Mouse (Mus musculus): ENCODE results near the gene Fam222a. TPM values are rescaled to one million over a fixed set of nuclear protein-coding genes. Genes with fewer than 3 reads are reported as not detected.

The Fam222a gene
- polyA plus RNA-seq, 1 experiment from 2014 or later, result 4.1 TPM

DNA sequence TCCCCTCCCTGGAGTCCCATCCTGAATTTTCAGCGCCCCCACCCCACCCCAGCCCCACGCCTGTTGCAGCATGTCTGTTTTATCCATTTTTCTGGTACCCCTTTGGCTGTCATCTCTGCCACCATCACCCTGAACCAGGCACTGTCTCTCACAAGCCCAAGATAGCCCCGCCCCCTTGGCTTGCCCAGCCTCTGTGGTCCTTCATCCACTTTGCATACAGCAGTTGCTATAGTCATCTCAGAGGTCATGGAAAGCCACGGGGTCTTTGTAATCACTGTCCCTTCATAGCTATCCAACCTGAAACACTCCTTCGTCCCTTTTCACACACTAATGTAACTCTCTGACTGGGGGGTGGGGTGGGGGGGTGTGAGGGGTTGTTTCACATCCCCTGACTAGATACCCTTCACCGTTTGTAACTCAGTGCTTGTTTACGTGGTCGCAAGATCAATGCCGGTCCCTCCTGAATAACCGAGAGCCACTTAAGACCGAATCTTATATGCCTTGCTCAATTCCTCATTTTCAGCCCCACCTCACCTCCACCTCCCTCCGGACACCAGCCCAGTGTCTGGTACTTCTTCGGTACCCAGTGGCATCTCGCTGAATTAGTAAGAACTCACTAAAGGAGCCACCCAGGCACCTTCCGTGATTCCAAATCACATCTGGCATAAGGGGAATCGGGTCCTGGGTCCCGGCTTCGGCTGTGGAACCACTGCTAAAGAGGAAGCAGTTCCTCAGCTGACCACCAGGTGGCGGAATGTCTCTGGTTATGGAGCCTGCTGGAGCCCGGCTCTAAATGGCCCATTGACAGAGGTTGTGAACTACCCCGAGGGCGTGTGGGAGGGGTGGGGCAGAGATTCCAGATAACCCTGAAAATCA is 71.2 kb downstream of the Fam222a start:
- Histone ChIP-seq H3K27ac (no peak overlapping the region), H3K9me3 (no peaks in the 10 kb centered on the region), H3K27me3 (ENCODE audit: poor library complexity, severe bottlenecking) (peaks cover 67% of the 10 kb centered on the region), H3K4me3 (peak overlapping the region; percentile 31), H3K36me3 (replicated peaks) (no peaks in the 10 kb centered on the region), H3K4me1 (peaks cover 15% of the 10 kb centered on the region)
- DNase-seq (ENCODE audit: extremely low spot score, low spot score), result peak; percentile 86
- WGBS, result 18% methylated on average over 22 of the region's 22 CpGs

GRCm38 (mm10) chr5:114639645-114639957 is 71.8 kb downstream of the Fam222a start:
- H3K36me3 ChIP-seq (replicated peaks), result no peaks in the 10 kb centered on the region
- no peaks in the 10 kb centered on the region for H3K9me3 ChIP-seq
- 28% methylated on average over 7 of the region's 7 CpGs for WGBS
- H3K4me1 ChIP-seq, result peaks cover 16% of the 10 kb centered on the region
- peak overlapping the region; percentile 31 for H3K4me3 ChIP-seq
- no peak for DNase-seq (ENCODE audit: extremely low spot score, low spot score)
- H3K27me3 ChIP-seq (ENCODE audit: poor library complexity, severe bottlenecking), result peaks cover 67% of the 10 kb centered on the region
- no peak overlapping the region for H3K27ac ChIP-seq

DNA sequence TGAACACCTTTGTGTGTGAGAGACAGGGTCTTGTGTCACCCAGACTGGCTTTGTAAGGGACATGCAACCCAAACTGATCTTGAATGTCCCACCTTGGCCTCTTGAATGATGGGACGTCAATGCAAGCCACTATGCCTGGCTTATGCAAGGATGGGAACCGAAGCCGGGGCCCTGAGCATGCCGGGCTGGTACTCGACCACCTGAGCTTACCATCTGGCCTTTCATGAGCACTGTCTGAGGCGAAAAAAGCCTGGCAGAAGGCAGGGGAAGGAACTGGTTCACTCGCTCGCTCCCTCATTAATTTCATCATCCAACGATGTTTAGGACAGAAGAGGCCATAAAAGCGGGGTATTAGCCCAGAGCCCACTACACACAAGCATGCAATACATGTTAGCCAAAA is 73.0 kb downstream of the Fam222a start:
- H3K36me3 ChIP-seq (replicated peaks), result no peaks in the 10 kb centered on the region
- H3K4me3 ChIP-seq, result no peak overlapping the region
- H3K4me1 ChIP-seq, result peaks cover 24% of the 10 kb centered on the region
- H3K9me3 ChIP-seq, result no peaks in the 10 kb centered on the region
- no peak overlapping the region for H3K27ac ChIP-seq
- peaks cover 71% of the 10 kb centered on the region for H3K27me3 ChIP-seq (ENCODE audit: poor library complexity, severe bottlenecking)
- 88% methylated on average over 10 of the region's 10 CpGs for WGBS
- no peak for DNase-seq (ENCODE audit: extremely low spot score, low spot score)

- 0 out of 2 replicates have a peak overlapping the region, but pooled peaks have one; percentile 4 for H3K27ac ChIP-seq
- no peaks in the 10 kb centered on the region for H3K9me3 ChIP-seq
- no peaks in the 10 kb centered on the region for H3K36me3 ChIP-seq (replicated peaks)
- WGBS, result 55% methylated on average over 6 of the region's 6 CpGs
- DNase-seq (ENCODE audit: extremely low spot score, low spot score), result no peak
- H3K4me3 ChIP-seq, result no peak overlapping the region
- H3K4me1 ChIP-seq, result peaks cover 45% of the 10 kb centered on the region
- H3K27me3 ChIP-seq (ENCODE audit: poor library complexity, severe bottlenecking), result peaks cover 77% of the 10 kb centered on the region
Measured at GRCm38 (mm10) chr5:114644918-114645317, 77.1 kb downstream of the Fam222a start.

DNA sequence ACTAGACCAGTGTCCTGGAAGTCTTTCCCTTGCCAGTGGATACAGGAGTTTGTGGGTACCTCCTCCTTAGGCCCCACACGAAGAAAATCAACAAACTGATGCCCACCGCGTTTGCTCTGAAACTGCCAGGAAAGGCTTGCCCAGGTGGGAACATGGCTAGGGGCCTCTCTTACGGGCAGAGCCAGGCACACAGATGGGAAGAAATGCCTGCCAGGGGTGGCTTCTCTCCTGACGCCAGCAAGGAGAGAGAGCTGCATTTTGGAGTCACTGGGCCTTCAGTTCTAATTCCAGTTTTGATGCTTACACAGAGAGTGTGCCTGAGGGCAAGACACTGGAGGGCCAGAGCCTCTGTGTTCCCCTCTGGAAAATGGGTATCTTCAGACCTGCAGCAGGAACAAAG is 78.1 kb downstream of the Fam222a start:
- peaks cover 54% of the 10 kb centered on the region for H3K4me1 ChIP-seq
- H3K9me3 ChIP-seq, result no peaks in the 10 kb centered on the region
- 86% methylated on average over 5 of the region's 5 CpGs for WGBS
- no peaks in the 10 kb centered on the region for H3K36me3 ChIP-seq (replicated peaks)
- H3K27ac ChIP-seq, result no peak overlapping the region
- no peak for DNase-seq (ENCODE audit: extremely low spot score, low spot score)
- H3K4me3 ChIP-seq, result no peak overlapping the region
- H3K27me3 ChIP-seq (ENCODE audit: poor library complexity, severe bottlenecking), result peaks cover 77% of the 10 kb centered on the region

DNA sequence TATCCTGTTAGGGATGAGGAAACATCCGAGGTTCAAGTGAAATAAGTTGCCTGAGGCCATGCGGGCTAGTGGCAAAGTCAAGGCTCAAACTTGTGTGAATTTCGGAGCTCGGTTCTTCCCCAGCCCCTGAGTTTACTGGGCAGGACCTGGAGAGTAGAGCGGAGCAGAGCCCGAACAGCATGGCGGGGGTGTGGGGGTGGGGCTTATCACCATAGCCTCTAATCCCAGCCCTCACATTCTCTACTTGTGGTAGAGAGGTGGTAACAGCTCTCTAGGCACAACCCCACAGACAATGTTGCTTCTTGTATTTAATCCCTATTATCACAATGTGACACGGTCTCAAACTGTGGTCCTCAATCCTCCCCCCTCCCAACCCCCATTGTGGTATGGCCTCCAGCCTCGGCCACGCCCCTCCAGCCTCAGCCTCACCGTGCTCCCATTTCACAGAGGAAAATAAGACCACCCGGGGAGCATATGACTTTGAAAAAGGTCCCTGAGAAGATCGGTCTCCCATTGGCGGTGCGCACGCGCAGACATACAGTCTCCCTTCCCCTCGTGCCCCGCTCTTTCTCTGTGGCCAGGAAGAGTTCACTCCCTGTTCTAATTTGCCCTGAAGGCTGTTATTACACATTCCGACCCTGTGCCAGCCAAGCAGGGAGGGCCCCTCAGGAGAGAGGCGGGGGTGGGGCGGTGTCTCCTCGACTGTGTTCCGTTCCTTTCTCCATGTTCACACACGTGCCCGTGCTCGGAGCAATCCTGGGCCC is 79.6 kb downstream of the Fam222a start:
- H3K27ac ChIP-seq, result peak overlapping the region; percentile 68
- peaks cover 65% of the 10 kb centered on the region for H3K4me1 ChIP-seq
- DNase-seq (ENCODE audit: extremely low spot score, low spot score), result peak; percentile 58
- 7% methylated on average over 27 of the region's 27 CpGs for WGBS
- peaks cover 76% of the 10 kb centered on the region for H3K27me3 ChIP-seq (ENCODE audit: poor library complexity, severe bottlenecking)
- no peaks in the 10 kb centered on the region for H3K9me3 ChIP-seq
- no peaks in the 10 kb centered on the region for H3K36me3 ChIP-seq (replicated peaks)
- H3K4me3 ChIP-seq, result peak overlapping the region; percentile 45

DNA sequence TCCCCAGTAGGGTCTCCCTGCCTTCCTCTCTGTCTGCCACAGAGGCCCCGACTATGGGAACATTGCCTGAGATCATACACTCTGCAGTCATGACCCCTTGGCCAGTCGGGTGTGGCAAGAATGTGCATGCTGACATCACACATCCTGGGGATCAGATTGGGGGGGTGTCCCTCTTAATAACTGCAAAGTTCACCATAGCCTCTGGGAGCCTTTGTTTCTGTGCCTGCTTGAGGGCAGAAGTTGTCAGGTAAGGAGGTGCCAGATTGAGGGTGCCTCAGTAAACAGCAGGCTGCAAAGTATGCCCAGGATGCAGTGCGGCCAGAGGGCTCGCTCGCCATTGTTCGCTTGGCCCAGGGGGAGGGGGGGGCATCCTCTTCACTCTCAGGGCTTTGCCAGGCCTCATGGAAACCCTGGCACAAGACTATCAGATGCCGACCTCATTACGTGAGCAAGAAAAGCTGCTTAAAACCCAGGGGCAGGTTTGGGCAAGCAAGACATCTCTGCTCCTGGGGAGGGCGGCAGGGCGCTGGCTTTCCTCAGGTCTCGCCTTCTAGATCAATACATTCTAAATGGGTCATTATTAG is 81.0 kb downstream of the Fam222a start:
- H3K27me3 ChIP-seq (ENCODE audit: poor library complexity, severe bottlenecking), result peaks cover 78% of the 10 kb centered on the region
- no peak for DNase-seq (ENCODE audit: extremely low spot score, low spot score)
- WGBS, result 72% methylated on average over 11 of the region's 11 CpGs
- H3K36me3 ChIP-seq (replicated peaks), result no peaks in the 10 kb centered on the region
- H3K27ac ChIP-seq, result 0 out of 2 replicates have a peak overlapping the region, but pooled peaks have one; percentile 5
- peaks cover 65% of the 10 kb centered on the region for H3K4me1 ChIP-seq
- H3K4me3 ChIP-seq, result no peak overlapping the region
- H3K9me3 ChIP-seq, result no peaks in the 10 kb centered on the region

DNA sequence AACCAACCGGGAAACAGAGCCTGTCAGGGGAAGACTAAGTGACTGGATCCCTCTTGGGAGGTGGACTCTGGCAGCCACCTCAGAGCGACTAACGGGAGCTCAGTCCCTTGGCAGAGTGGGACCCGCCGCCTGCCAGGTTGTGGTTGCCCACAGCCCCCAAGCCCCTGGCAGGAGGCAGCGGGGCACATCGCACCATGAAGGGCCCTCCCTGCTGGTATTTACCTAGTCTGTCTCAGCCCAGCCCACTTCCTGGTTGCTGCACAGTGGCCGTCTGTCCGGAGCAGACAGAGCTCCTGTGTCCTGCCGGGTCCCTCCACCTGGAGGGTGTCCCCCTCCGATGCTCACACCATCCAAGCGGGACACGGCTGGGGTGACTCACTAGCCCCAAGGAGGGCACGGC is 83.2 kb downstream of the Fam222a start:
- Histone ChIP-seq H3K27me3 (ENCODE audit: poor library complexity, severe bottlenecking) (peaks cover 89% of the 10 kb centered on the region), H3K9me3 (no peaks in the 10 kb centered on the region), H3K27ac (0 out of 2 replicates have a peak overlapping the region, but pooled peaks have one; percentile 33), H3K4me1 (peaks cover 56% of the 10 kb centered on the region), H3K36me3 (replicated peaks) (no peaks in the 10 kb centered on the region), H3K4me3 (no peak overlapping the region)
- DNase-seq (ENCODE audit: extremely low spot score, low spot score), result no peak
- 41% methylated on average over 14 of the region's 14 CpGs for WGBS

DNA sequence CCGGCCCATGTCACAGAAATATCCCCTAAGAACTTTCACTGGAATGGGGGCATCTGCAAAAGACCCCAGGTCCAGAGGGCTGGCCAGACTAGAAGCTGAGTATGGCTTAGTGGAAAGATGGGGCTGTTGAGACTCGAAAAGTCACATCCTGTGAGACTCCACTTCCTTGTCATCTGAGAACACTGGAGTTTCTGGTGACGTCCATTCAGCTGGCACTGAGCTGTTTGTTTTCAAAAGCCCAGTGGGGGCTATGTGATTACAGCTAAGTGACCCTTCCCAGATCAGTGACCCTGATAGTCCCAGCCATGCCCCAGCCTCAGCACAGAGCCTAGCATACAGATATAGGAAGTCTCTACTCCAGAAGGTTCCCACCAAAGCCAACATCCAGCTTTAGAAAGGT is 83.6 kb downstream of the Fam222a start:
- no peak for DNase-seq (ENCODE audit: extremely low spot score, low spot score)
- Histone ChIP-seq H3K36me3 (replicated peaks) (no peaks in the 10 kb centered on the region), H3K27ac (0 out of 2 replicates have a peak overlapping the region, but pooled peaks have one; percentile 33), H3K27me3 (ENCODE audit: poor library complexity, severe bottlenecking) (peaks cover 89% of the 10 kb centered on the region), H3K4me1 (peaks cover 53% of the 10 kb centered on the region), H3K4me3 (no peak overlapping the region), H3K9me3 (no peaks in the 10 kb centered on the region)
- 24% methylated on average over 3 of the region's 3 CpGs for WGBS

DNA sequence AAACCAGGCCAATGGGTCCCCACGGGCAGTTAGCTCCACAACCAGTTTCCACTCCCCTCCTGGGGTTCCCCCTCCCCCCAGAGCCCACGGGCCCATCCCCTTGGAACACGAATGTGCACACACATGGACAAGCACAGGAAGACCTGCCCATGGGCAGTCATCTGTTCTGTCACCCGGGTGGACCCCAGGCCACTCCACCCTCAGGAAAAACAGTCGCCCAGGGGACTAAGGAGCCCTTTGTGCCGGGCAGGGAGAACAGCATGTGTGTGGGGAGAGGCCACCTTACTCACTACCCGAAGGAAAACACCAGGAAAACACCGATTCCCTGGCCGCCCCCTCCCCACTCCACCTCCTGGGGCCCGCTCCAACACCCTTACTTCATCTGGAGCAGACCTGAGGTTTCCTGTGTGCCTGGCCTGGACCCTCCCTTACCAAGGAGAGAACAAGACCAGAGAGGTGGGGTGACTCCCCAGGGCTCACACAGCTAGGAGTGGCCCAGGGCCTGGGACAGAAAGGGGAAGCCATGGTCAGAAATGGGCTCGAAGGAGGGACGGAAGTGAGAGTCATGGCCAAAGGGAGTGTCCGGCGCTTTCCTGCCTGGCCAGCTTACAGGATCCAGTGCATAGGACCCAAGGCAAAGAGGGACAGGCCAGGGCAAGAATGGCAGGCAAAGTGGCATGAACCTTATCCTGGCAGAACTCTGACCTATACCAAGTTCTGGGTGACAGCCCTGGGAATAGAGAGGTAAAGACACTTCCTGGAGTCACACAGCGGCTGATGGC is 86.0 kb downstream of the Fam222a start:
- Histone ChIP-seq H3K27me3 (ENCODE audit: poor library complexity, severe bottlenecking) (peaks cover 98% of the 10 kb centered on the region), H3K4me3 (no peak overlapping the region), H3K27ac (no peak overlapping the region), H3K4me1 (peaks cover 43% of the 10 kb centered on the region), H3K9me3 (no peaks in the 10 kb centered on the region), H3K36me3 (replicated peaks) (no peaks in the 10 kb centered on the region)
- 77% methylated on average over 15 of the region's 15 CpGs for WGBS
- DNase-seq (ENCODE audit: extremely low spot score, low spot score), result no peak

DNA sequence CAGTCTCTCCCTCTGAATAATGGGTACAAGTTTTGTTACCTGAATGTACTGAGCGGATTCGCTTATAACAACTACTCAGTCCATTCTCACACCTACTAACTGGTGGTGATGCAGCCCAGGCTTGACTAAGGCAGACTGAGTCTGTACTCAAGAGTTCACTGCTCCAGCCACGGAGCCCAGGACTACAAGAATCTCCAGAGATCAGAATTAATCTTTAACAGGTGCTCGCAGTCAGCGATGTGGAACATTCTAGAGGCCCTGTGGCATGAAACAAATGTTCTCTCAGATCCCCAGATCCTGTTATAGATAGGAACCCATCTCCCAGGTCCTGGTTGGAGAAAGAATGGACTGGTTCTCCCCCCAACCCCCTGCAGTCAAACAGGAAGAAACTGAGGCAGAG is 87.9 kb downstream of the Fam222a start:
- Histone ChIP-seq H3K36me3 (replicated peaks) (no peaks in the 10 kb centered on the region), H3K27ac (no peak overlapping the region), H3K27me3 (ENCODE audit: poor library complexity, severe bottlenecking) (peaks cover 98% of the 10 kb centered on the region), H3K9me3 (no peaks in the 10 kb centered on the region), H3K4me1 (peaks cover 27% of the 10 kb centered on the region), H3K4me3 (no peak overlapping the region)
- 87% methylated on average over 5 of the region's 5 CpGs for WGBS
- DNase-seq (ENCODE audit: extremely low spot score, low spot score), result no peak

- H3K36me3 ChIP-seq (replicated peaks), result no peaks in the 10 kb centered on the region
Measured at GRCm38 (mm10) chr5:114656305-114656704, 88.5 kb downstream of the Fam222a start.

More at GRCm38 (mm10) chr5:114656305-114656704, 88.5 kb downstream of the Fam222a start:
- H3K4me1 ChIP-seq, result peaks cover 21% of the 10 kb centered on the region
- H3K27me3 ChIP-seq (ENCODE audit: poor library complexity, severe bottlenecking), result peaks cover 96% of the 10 kb centered on the region
- H3K4me3 ChIP-seq, result no peak overlapping the region
- 82% methylated on average over 7 of the region's 7 CpGs for WGBS
- no peaks in the 10 kb centered on the region for H3K9me3 ChIP-seq
- DNase-seq (ENCODE audit: extremely low spot score, low spot score), result no peak
- no peak overlapping the region for H3K27ac ChIP-seq
